27 mouse cellular contexts compared by ENCODE assay signal in genomic region chr1:39017871-39018270, GRCm38 (mm10).
"Had no signal": no experiment of that assay in that cellular context is flagged by ENCODE, and none has a peak within 500 bp of the region (broad histone marks: within the 10 kb centered on the region; RNA-seq: fewer than 3 reads in every experiment).

No protein-coding gene starts in this region.

- H3K27me3 ChIP-seq: embryonic facial prominence, embryonic 12.5 days; embryonic facial prominence, embryonic 13.5 days; embryonic facial prominence, embryonic 15.5 days; forebrain, embryonic 12.5 days; forebrain, embryonic 13.5 days; forebrain, embryonic 15.5 days had no signal

- H3K4me1 ChIP-seq: embryonic facial prominence, embryonic 10.5 days; embryonic facial prominence, embryonic 12.5 days; embryonic facial prominence, embryonic 13.5 days; embryonic facial prominence, embryonic 15.5 days; forebrain, embryonic 10.5 days; forebrain, embryonic 12.5 days; forebrain, embryonic 13.5 days; forebrain, embryonic 15.5 days had no signal

- H3K27ac ChIP-seq: embryonic facial prominence, embryonic 10.5 days; embryonic facial prominence, embryonic 12.5 days; embryonic facial prominence, embryonic 13.5 days; embryonic facial prominence, embryonic 15.5 days; forebrain, embryonic 10.5 days; forebrain, embryonic 12.5 days; forebrain, embryonic 13.5 days; forebrain, embryonic 15.5 days; gastrocnemius, adult 2 months; heart, adult 2 months had no signal

- DNase-seq: cerebellum, adult 2 months; cerebellum, adult 8-10 months; cerebellum, adult 9-10 months; cerebellum, adult 9-11 months; cerebellum, postnatal 10 days; cerebellum, postnatal 14 days; cerebellum, postnatal 25 days; cerebellum, postnatal 36 days; embryo, embryonic 11 days; forebrain, postnatal 0 days; gastrocnemius, adult 2 months; gastrocnemius, postnatal 10 days; gastrocnemius, postnatal 14 days; gastrocnemius, postnatal 25 days; gastrocnemius, postnatal 36 days; heart, adult 11 months; heart, adult 18-20 months; heart, adult 2 months had no signal

- H3K36me3 ChIP-seq: embryonic facial prominence, embryonic 10.5 days; embryonic facial prominence, embryonic 12.5 days; embryonic facial prominence, embryonic 13.5 days; embryonic facial prominence, embryonic 15.5 days; forebrain, embryonic 10.5 days; forebrain, embryonic 12.5 days; forebrain, embryonic 15.5 days had no signal

- H3K9me3 ChIP-seq: embryonic facial prominence, embryonic 10.5 days; embryonic facial prominence, embryonic 12.5 days; embryonic facial prominence, embryonic 13.5 days; embryonic facial prominence, embryonic 15.5 days; forebrain, embryonic 10.5 days; forebrain, embryonic 12.5 days; forebrain, embryonic 13.5 days; forebrain, embryonic 15.5 days had no signal

- H3K4me3 ChIP-seq: embryonic facial prominence, embryonic 10.5 days; embryonic facial prominence, embryonic 12.5 days; embryonic facial prominence, embryonic 13.5 days; embryonic facial prominence, embryonic 15.5 days; erythroblast, embryonic 14.5 days; forebrain, embryonic 10.5 days; forebrain, embryonic 12.5 days; forebrain, embryonic 13.5 days; forebrain, embryonic 15.5 days; gastrocnemius, adult 2 months; heart, adult 2 months had no signal
